Mouse (Mus musculus) megakaryocyte, embryonic 14.5 days (primary cell): ENCODE results near the gene Papln.

ENCODE experiments used
- FLI1 ChIP-seq: IDR thresholded peaks from 2 replicates; pipeline ENCODE4 v1.6.1; 2012; ENCODE audit warnings: low read length, inconsistent platforms, mixed read lengths
- GATA1 ChIP-seq: IDR thresholded peaks from 3 replicates; pipeline ENCODE4 v1.6.1; 2012; ENCODE audit warnings: mixed read lengths, low read length, inconsistent platforms, borderline replicate concordance

DNA sequence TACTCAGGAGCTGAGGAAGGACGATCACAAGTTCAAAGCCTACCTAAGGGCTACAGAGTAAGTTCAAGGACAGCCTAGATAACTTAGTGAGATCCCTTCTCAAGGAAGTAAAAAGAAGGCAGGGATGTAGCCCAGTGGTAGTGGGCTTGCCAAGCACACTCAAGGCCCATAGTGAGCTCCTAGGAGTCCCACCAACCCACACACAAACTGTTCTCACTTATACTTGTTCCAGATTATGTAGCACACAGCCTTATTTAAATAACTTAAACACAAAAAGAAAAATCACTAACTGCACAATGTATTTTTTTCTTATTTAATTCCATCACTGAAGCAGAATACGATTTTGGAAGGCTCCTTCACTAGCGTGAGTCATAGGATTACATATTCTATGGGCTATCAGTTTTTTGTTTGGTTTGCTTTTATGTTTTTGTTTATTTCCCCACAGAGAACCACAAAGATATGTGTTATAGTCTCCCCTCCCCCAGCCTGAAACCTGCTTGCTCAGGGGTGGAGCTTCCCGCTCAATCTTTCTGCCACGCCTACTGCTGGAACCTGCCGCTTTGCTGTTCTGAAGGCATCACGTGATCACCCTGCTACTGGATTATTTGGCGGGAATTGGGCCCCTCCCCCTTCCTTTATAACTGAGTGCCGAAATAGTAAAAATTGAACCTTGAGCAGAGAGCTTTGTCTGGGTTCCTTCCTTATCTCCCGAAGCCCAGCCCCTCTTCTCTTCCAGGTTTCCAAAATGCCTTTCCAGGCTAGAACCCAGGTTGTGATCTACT, 78.2 kb downstream of the Papln start:
- TF ChIP-seq GATA1 (no peak), FLI1 (no peak)
